Mouse (Mus musculus) macrophage (primary cell): ENCODE measurements around the gene Mcm3. TPM values are rescaled to one million over a fixed set of nuclear protein-coding genes. Genes with fewer than 3 reads are reported as not detected.
"Not testable (repeated sequence)": the region's sequence is repeated elsewhere in the genome, so short reads cannot be mapped to it uniquely, and the experiment has no call there.

ENCODE experiments used
- H3K27ac ChIP-seq: fragments of 350-480 bp; formaldehyde crosslinking; 2 replicates; pipeline ENCODE4 v1.9.0; 2021
- H3K36me3 ChIP-seq: fragments of 350-480 bp; formaldehyde crosslinking; 2 replicates; pipeline ENCODE4 v1.9.0; 2021; ENCODE audit errors: inconsistent target
- H3K4me3 ChIP-seq: fragments of 350-480 bp; formaldehyde crosslinking; 2 replicates; pipeline ENCODE4 v1.9.0; 2021; ENCODE audit errors: inconsistent target
- H3K79me2 ChIP-seq: fragments of 350-480 bp; formaldehyde crosslinking; 2 replicates; pipeline ENCODE4 v1.9.0; 2021; ENCODE audit errors: inconsistent target
- WGBS: methylation state at CpG from one replicate; pipeline ENCODE4 v1.1.7; 2026; ENCODE audit warnings: inconsistent platforms; ENCODE audit not compliant: missing documents; 5-methylcytosine and 5-hydroxymethylcytosine counted together
- polyA plus RNA-seq: library from polyadenylated mRNA; stranded (reverse); fragments of 250-400 nt; gene quantifications from 3 replicates; pipeline ENCODE4 v1.2.4, GENCODE M21; 2018; ENCODE audit warnings: inconsistent platforms

Gene Mcm3
- polyA plus RNA-seq, 1 experiment from 2014 or later = 30.7 TPM

- no peak overlapping the region for H3K27ac ChIP-seq
- H3K4me3 ChIP-seq = no peak overlapping the region
- H3K79me2 ChIP-seq = no peaks in the 10 kb centered on the region
- H3K36me3 ChIP-seq = no peaks in the 10 kb centered on the region
Observed at GRCm38 (mm10) chr1:20825036-20825435, 4.9 kb upstream of the Mcm3 start.

- peaks cover 8% of the 10 kb centered on the region for H3K79me2 ChIP-seq
- H3K36me3 ChIP-seq = no peaks in the 10 kb centered on the region
- WGBS = 100% methylated on average over 2 of the region's 2 CpGs
- no peak overlapping the region for H3K4me3 ChIP-seq
- no peak overlapping the region for H3K27ac ChIP-seq
Observed at GRCm38 (mm10) chr1:20823906-20824305, 3.8 kb upstream of the Mcm3 start.

GRCm38 (mm10) chr1:20823471-20823870 is 3.4 kb upstream of the Mcm3 start:
- 96% methylated on average over 4 of the region's 4 CpGs for WGBS
- no peak overlapping the region for H3K27ac ChIP-seq
- H3K4me3 ChIP-seq = no peak overlapping the region

DNA sequence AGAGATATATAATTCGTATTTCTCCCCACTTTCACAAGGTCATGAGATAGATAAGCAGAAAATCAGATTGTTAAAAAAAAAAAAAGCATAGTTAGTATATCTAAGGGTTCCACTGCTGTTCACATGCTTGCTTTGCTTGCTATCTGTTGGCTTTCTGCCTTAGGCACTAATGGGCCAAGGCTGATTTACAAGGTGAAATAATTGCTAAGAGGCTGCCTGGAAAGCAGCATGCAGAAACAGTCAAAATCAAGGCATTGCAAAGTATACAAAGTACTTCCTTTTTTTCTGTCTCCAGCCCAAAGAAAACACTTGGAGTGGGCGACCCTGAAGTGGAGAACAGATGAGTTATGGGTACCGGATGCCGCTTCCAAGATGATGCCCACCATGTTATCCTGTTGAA is 847 bp upstream of the Mcm3 start:
- WGBS = 56% methylated on average over 4 of the region's 4 CpGs
- H3K36me3 ChIP-seq = no peaks in the 10 kb centered on the region; the same call in 1 of the 2 replicates
- H3K27ac ChIP-seq = no peak overlapping the region
- no peak overlapping the region for H3K4me3 ChIP-seq
- peaks cover 35% of the 10 kb centered on the region for H3K79me2 ChIP-seq

More at GRCm38 (mm10) chr1:20823471-20823870, 3.4 kb upstream of the Mcm3 start:
- no peaks in the 10 kb centered on the region for H3K36me3 ChIP-seq
- H3K79me2 ChIP-seq = peaks cover 13% of the 10 kb centered on the region

- Histone ChIP-seq H3K79me2 (peaks cover 62% of the 10 kb centered on the region), H3K36me3 (peaks cover 20% of the 10 kb centered on the region), H3K27ac (no peak overlapping the region), H3K4me3 (no peak overlapping the region)
- 85% methylated on average over 12 of the region's 12 CpGs for WGBS
Observed at GRCm38 (mm10) chr1:20817596-20817995, 2.5 kb downstream of the Mcm3 start.

DNA sequence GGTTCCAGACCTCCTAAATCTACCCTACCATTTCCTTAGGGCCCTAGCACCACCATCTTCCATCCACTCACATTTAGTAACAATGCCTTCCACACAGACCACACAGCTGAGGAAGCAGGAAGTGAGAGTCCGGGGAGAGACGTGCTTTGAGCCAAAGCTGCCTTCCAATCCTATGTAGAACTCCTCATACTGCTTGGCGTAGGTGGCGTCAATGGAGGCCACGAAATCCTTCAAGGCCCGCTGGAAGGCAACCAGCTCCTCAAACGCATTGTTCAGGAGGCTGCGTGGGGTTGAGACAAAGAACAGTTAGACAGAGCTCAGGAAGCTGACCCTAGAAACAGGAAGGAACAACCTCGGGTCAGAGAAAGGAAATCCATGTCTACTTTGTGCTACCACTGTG is 2.9 kb downstream of the Mcm3 start:
- H3K27ac ChIP-seq = no peak overlapping the region
- H3K36me3 ChIP-seq = peaks cover 25% of the 10 kb centered on the region
- 31% methylated on average over 9 of the region's 9 CpGs for WGBS
- peaks cover 66% of the 10 kb centered on the region for H3K79me2 ChIP-seq
- H3K4me3 ChIP-seq = no peak overlapping the region

- Histone ChIP-seq H3K27ac (no peak overlapping the region), H3K4me3 (no peak overlapping the region), H3K36me3 (peaks cover 50% of the 10 kb centered on the region), H3K79me2 (peaks cover 76% of the 10 kb centered on the region)
- WGBS = 98% methylated on average over 8 of the region's 8 CpGs
Observed at GRCm38 (mm10) chr1:20814521-20814920, 5.6 kb downstream of the Mcm3 start.

DNA sequence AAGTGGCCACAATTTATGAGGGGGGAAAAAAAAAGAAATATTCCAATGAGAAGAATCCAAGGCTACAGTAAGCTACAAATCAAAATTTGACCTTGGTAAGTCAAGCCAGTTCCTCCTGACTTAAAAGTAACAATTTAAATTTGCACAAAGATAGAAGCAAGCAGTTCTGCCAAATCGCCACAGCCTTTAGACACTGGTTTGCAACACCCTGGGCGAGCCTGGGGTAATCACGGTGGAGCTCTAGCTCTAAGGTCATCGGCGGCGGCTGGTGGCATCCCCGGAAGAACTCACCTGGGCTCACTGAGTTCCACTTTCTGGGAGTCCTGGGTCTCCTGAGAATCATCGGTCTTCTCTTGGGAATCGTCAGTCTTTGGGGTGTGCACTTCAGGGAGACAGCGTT is 15.6 kb downstream of the Mcm3 start:
- no peaks in the 10 kb centered on the region for H3K79me2 ChIP-seq
- 95% methylated on average over 10 of the region's 10 CpGs for WGBS
- no peak overlapping the region for H3K4me3 ChIP-seq
- peaks cover 59% of the 10 kb centered on the region for H3K36me3 ChIP-seq
- no peak overlapping the region for H3K27ac ChIP-seq

DNA sequence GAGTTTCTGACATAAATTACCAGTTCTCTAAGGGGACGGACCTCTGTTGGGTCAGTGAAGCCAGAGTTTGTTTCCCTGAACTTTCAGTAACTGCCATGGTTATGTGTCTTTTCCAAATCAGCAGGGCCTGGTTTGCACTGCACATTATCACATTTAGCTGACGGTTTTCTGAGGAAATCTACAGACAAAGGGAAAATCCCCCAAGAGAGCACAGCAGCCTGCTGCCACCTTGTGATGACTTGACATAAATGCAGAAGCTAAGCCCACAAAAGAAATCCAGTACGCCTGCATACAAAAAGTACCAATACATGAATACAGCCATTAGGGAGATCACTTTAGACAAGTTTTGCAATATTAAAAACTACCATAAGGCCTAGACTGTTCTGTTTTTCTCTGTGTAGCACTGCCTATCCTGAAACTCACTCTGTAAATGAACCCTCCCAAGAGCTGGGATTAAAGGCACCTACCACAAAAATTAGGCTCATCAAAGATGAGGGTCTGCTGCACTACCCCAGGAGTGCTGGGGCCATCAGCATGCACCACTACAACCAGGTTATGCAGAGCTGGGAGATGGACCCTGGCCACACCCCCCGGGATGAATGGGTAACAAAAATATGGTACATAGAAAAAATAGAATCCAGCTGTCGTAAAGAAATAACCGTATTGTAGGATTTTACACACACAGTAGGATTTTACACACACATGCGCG is 18.3 kb downstream of the Mcm3 start:
- Histone ChIP-seq H3K4me3 (no peak overlapping the region), H3K27ac (no peak overlapping the region), H3K36me3 (peaks cover 33% of the 10 kb centered on the region), H3K79me2 (no peaks in the 10 kb centered on the region)
- 92% methylated on average over 8 of the region's 8 CpGs for WGBS

DNA sequence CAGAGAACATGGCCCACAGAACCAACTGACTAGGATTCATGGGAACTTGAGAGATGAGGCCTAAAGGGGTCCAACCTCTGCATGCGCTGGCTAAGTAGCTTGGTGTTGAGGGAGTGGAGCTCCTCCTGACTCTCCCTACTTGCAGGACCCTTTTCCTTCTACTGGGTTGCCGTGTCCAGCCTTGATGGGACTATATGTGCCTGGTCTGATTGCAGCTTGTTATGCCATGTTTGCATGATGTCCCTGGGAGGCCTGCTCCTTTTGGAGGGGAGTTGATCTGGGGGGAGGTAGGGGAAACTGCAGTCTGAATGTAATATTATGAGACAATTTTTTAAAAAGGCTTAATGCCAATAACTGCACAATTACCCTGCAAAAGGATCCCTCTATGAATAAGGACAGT is 18.8 kb downstream of the Mcm3 start:
- 97% methylated on average over 2 of the region's 2 CpGs for WGBS
- no peak overlapping the region for H3K4me3 ChIP-seq
- no peaks in the 10 kb centered on the region for H3K79me2 ChIP-seq
- H3K27ac ChIP-seq = no peak overlapping the region
- peaks cover 28% of the 10 kb centered on the region for H3K36me3 ChIP-seq

GRCm38 (mm10) chr1:20795178-20795577 is 24.9 kb downstream of the Mcm3 start:
- Histone ChIP-seq H3K36me3 (no peaks in the 10 kb centered on the region), H3K27ac (no peak overlapping the region), H3K4me3 (no peak overlapping the region), H3K79me2 (no peaks in the 10 kb centered on the region)
- 89% methylated on average over 5 of the region's 5 CpGs for WGBS

- Histone ChIP-seq H3K4me3 (no peak overlapping the region), H3K79me2 (no peaks in the 10 kb centered on the region), H3K36me3 (no peaks in the 10 kb centered on the region), H3K27ac (no peak overlapping the region)
- 97% methylated on average over 4 of the region's 4 CpGs for WGBS
Observed at GRCm38 (mm10) chr1:20794760-20795159, 25.4 kb downstream of the Mcm3 start.

- Histone ChIP-seq H3K79me2 (no peaks in the 10 kb centered on the region), H3K36me3 (no peaks in the 10 kb centered on the region), H3K4me3 (no peak overlapping the region), H3K27ac (no peak overlapping the region)
- 32% methylated on average over 7 of the region's 7 CpGs for WGBS
Observed at GRCm38 (mm10) chr1:20791414-20791813, 28.7 kb downstream of the Mcm3 start.

DNA sequence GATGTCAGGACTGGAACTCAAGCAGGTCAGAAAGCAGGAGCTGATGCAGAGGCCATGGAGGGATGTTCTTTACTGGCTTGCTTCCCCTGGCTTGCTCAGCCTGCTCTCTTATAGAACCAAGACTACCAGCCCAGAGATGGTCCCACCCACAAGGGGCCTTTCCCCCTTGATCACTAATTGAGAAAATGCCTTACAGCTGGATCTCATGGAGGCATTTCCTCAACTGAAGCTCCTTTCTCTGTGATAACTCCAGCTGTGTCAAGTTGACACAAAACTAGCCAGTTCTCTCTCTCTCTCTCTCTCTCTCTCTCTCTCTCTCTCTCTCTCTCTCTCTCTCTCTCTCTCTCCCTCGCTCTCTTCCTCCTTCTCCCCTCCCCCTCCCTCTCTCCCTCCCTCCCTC is 29.6 kb downstream of the Mcm3 start, which contains the start of gene Il17f:
Gene Il17f, minus strand, starts transcription at position 101 of the 400 bp plus-strand sequence.
- WGBS = no CpG with 5 or more reads among the region's 1 CpGs
- not testable (repeated sequence) for H3K4me3 ChIP-seq, H3K79me2 ChIP-seq, H3K27ac ChIP-seq, H3K36me3 ChIP-seq

DNA sequence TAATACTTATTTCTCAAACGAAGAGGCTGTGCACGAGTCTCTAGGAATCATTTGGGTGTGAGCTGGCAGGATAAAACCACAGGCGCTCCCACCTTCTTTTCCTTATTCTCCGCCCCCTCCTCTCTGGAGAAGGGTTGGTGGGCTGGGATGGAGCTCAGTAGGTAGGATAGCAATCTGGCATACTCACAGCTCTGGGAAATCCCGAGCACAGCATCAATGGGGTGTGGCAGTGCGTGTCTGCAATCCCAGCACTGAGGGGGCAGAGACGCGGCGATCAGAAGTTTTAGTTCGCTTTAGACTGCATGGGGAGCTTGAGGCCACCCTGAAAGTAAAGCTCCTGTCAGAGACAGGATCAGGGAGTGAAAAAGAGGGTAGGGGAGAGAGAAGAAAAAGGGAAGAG is 31.7 kb downstream of the Mcm3 start:
- Histone ChIP-seq H3K79me2 (no peaks in the 10 kb centered on the region), H3K4me3 (no peak overlapping the region), H3K36me3 (no peaks in the 10 kb centered on the region), H3K27ac (no peak overlapping the region)
- 71% methylated on average over 10 of the region's 10 CpGs for WGBS

DNA sequence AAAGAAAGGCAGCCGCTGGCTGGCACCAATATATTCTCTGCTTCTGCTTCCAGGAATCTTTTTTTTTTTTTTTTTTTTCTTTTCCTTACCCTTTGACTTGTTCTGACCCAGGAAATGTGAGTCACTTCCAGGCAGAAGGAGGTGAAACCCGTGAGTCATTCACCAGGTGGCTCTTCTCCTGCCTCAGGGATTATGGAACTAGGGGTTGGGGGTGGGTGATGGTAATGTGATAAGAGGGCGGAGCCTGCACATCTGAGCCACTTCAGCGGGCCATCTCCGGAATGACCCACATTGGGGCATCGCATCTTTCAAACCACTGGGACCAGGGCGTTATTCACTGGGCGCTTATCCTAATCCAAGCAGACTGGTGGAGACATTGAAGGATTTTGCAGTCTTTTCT is 33.1 kb downstream of the Mcm3 start:
- Histone ChIP-seq H3K79me2 (no peaks in the 10 kb centered on the region), H3K36me3 (no peaks in the 10 kb centered on the region), H3K27ac (no peak overlapping the region), H3K4me3 (no peak overlapping the region)
- WGBS = 62% methylated on average over 8 of the region's 8 CpGs
